Mouse (Mus musculus) erythroblast, adult 5-6 weeks (primary cell): ENCODE measurements around the gene Gm45213. TPM values are rescaled to one million over a fixed set of nuclear protein-coding genes. Genes with fewer than 3 reads are reported as not detected.

Experiments
- ATAC-seq: replicated peaks from 2 replicates; pipeline ENCODE4 v1.8.0; 2016; ENCODE audit warnings: moderate number of reproducible peaks, mild to moderate bottlenecking, moderate TSS enrichment, inconsistent platforms; ENCODE audit not compliant: poor library complexity, low FRiP score, severe bottlenecking
- total RNA-seq, 2 experiments: library from RNA; stranded (forward) in 1 of 2; stranded (reverse) in 1 of 2; fragments of 150-400 nt in 1 of 2; fragments of 200-764, 138-1000 nt in 1 of 2; gene quantifications; 2 replicates each; pipeline versions ENCODE4 v1.2.3 to v1.2.4; 2015 to 2017; ENCODE audit warnings: low replicate concordance in 2 of 2

Gene Gm45213
- total RNA-seq, 2 experiments from 2014 or later: not detected

- ATAC-seq: peak; percentile 63; the same call in 1 of the 2 replicates
Observed at GRCm38 (mm10) chr7:66101866-66102265, 58.5 kb downstream of the Gm45213 start.

- ATAC-seq: no peak
Observed at GRCm38 (mm10) chr7:66104531-66104930, 61.1 kb downstream of the Gm45213 start.

- no peak for ATAC-seq
Observed at GRCm38 (mm10) chr7:66105771-66106170, 62.4 kb downstream of the Gm45213 start.

GRCm38 (mm10) chr7:66106581-66107056 lies 63.2 kb downstream of the Gm45213 start:
- no peak for ATAC-seq

GRCm38 (mm10) chr7:66107206-66107605 lies 63.8 kb downstream of the Gm45213 start:
- ATAC-seq: no peak

GRCm38 (mm10) chr7:66107930-66108329 lies 64.5 kb downstream of the Gm45213 start:
- ATAC-seq: no peak

GRCm38 (mm10) chr7:66108961-66109854 lies 65.8 kb downstream of the Gm45213 start, which contains the start of gene Chsy1:
Gene Chsy1, plus strand, starts transcription at chr7:66109515.
- ATAC-seq: peak; percentile 33

- ATAC-seq: peak; percentile 42; the same call in 1 of the 2 replicates
Observed at GRCm38 (mm10) chr7:66109855-66110635, 66.6 kb downstream of the Gm45213 start.

- peak; percentile 23; the same call in 1 of the 2 replicates for ATAC-seq
Observed at GRCm38 (mm10) chr7:66110636-66111112, 67.3 kb downstream of the Gm45213 start.

GRCm38 (mm10) chr7:66111211-66111610 lies 67.8 kb downstream of the Gm45213 start:
- ATAC-seq: no peak

Other genes starting within 250 kb of the Gm45213 start
- not detected in 2 replicates for gene Pcsk6, start 181.9 kb upstream of the Gm45213 start, total RNA-seq (2015; ENCODE audit: low replicate concordance)
- not detected in 2 replicates for gene Pcsk6, start 181.9 kb upstream of the Gm45213 start, total RNA-seq (2017; ENCODE audit: low replicate concordance)
- 22.6 and 33.0 TPM in 2 replicates for gene Snrpa1, start 15.4 kb downstream of the Gm45213 start, total RNA-seq (2015; ENCODE audit: low replicate concordance)
- 14.6 and 24.2 TPM in 2 replicates for gene Snrpa1, start 15.4 kb downstream of the Gm45213 start, total RNA-seq (2017; ENCODE audit: low replicate concordance)
- 27.7 and 28.0 TPM in 2 replicates for gene Selenos, start 36.0 kb downstream of the Gm45213 start, total RNA-seq (2015; ENCODE audit: low replicate concordance)
- gene Selenos, start 36.0 kb downstream of the Gm45213 start, total RNA-seq (2017; ENCODE audit: low replicate concordance): 14.8 and 15.1 TPM in 2 replicates
- gene Chsy1, start 65.9 kb downstream of the Gm45213 start, total RNA-seq (2015; ENCODE audit: low replicate concordance): 6.7 and 8.5 TPM in 2 replicates
- gene Chsy1, start 65.9 kb downstream of the Gm45213 start, total RNA-seq (2017; ENCODE audit: low replicate concordance): 7.8 and 11.7 TPM in 2 replicates